Mouse (Mus musculus) embryonic stem cell, embryonic (primary cell): Measurements from ENCODE around the gene Olfr972.
"Not testable (repeated sequence)": the region's sequence is repeated elsewhere in the genome, so short reads cannot be mapped to it uniquely, and the experiment has no call there.

ENCODE experiments used
- CTCF ChIA-PET, 4 experiments: fragments of 300-600 bp in 2 of 4; fragments of 350-600 bp in 2 of 4; sonication (Branson Sonifier 250); formaldehyde crosslinking; loops; one replicate each; lab custom pipeline; 2022; ENCODE audit warnings: inconsistent platforms in 2 of 4; lab: Charles Lee
- POLR2A ChIA-PET, 4 experiments: fragments of 300-600 bp in 2 of 4; fragments of 350-600 bp in 2 of 4; sonication (Branson Sonifier 250); formaldehyde crosslinking; loops; one replicate each; lab custom pipeline; 2022; ENCODE audit warnings: antibody characterized with exemption in 4 of 4, inconsistent platforms in 1 of 4; lab: Charles Lee

Olfr972 gene

DNA sequence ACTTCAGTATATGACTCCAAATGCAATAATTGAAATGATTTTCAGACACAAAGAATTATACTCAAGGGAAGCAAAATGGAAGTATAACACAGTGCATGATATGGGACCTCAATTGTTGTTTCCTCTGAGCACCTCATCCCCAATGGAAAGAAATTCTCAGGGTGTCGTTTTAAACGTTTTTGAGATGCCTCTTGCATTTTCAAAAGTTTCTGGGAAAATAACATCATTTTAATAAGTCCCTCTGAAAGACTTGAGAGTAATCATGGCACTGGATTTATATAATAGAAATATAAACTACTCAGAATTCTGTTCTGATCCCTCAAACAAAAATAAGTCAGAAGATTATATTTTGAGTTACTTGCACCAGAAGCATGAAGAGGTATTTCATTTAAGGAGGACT lies at the start of gene Olfr972:
Olfr972 (plus strand) TSS at position 301 of the 400 bp plus-strand sequence.
- ChIA-PET CTCF (no interaction called here), POLR2A (no interaction called here)

- POLR2A ChIA-PET, CTCF ChIA-PET: not testable (repeated sequence)
Measured at GRCm38 (mm10) chr9:39836576-39836975, 29.6 kb upstream of the Olfr972 start, which contains the start of gene Olfr971. Gene Olfr971 (plus strand): TSS chr9:39836876.

DNA sequence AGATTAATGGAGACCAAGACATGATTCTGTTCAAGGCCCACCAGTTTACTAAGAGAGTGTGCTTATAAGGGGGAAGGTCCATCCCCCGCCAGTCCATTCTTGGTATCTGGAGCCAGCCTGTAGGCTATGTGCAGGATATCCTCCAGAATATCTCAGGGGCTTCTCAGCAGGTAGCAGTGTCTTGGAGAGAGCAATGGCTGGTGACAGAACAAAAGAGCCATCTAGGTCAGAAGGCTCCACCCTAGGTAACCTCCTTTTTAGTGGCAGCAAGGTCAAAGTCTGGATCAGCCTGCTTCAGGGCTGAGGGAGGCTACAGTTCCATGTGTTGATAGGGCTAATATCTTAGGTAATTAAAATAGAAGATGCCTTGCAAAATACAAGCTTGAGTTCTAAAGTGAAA lies 5.8 kb downstream of the Olfr972 start:
- CTCF ChIA-PET, POLR2A ChIA-PET: not testable (repeated sequence)

GRCm38 (mm10) chr9:39877541-39878396 lies 11.5 kb downstream of the Olfr972 start:
- CTCF ChIA-PET, result not testable (repeated sequence)

GRCm38 (mm10) chr9:39905106-39905505 lies 38.9 kb downstream of the Olfr972 start:
- POLR2A ChIA-PET, result interaction anchor here in 1 of 4 experiments (0.7 kb wide), 1 partner anchor 529 kb away, joined by 3 read pairs; no protein-coding TSS in a partner anchor

More at GRCm38 (mm10) chr9:39877541-39878396, 11.5 kb downstream of the Olfr972 start:
- POLR2A ChIA-PET, result not testable (repeated sequence)

DNA sequence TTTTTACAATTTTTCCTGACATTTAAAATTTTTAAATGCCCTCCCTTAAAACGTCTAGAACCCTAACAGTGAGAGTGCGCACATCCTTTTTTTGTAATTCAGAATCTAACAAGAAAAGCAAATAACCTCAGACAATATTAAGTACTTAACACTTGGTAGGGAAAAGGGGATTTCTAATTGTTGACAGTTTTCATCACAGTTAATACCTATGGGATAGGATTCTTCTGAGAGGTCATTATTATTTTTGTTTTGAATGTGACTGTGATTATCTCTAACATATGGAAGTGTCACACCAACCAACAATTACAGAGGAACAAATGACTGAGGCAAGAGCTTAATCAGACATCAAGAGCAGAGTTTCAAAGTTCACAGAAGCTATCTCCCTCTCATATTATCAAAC lies 40.8 kb downstream of the Olfr972 start, which contains the start of gene Olfr229:
Olfr229 (plus strand) TSS at position 301 of the 400 bp plus-strand sequence.
- POLR2A ChIA-PET, result no interaction called here
- CTCF ChIA-PET, result no interaction called here

More at GRCm38 (mm10) chr9:39905106-39905505, 38.9 kb downstream of the Olfr972 start:
- CTCF ChIA-PET, result interaction anchor here in 2 of 4 experiments (0.6 to 0.7 kb wide), 2 partner anchors 576 to 866 kb away, joined by 3 to 5 read pairs; no protein-coding TSS in a partner anchor

GRCm38 (mm10) chr9:39909939-39910338 lies 43.7 kb downstream of the Olfr972 start:
- POLR2A ChIA-PET, result no interaction called here
- CTCF ChIA-PET, result no interaction called here
